Mouse (Mus musculus) olfactory bulb, adult 2 months (tissue): Measurements from ENCODE around the gene Drd3. TPM values are rescaled to one million over a fixed set of nuclear protein-coding genes. Genes with fewer than 3 reads are reported as not detected.

ENCODE experiments used
- H3K27ac ChIP-seq: fragments of 200-500 bp; 2 replicates; pipeline ENCODE4 v1.5.1; 2012; ENCODE audit warnings: low read depth, low read length; ENCODE audit not compliant: insufficient read depth
- H3K4me1 ChIP-seq: fragments of 200-500 bp; 2 replicates; pipeline ENCODE4 v1.6.1; 2012; ENCODE audit warnings: low read length; ENCODE audit not compliant: control insufficient read depth, insufficient read depth
- H3K4me3 ChIP-seq: fragments of 200-500 bp; 2 replicates; pipeline ENCODE4 v1.5.1; 2012; ENCODE audit warnings: mild to moderate bottlenecking, low read depth, low read length, moderate library complexity; ENCODE audit not compliant: insufficient read depth
- CTCF ChIP-seq: fragments of 200-500 bp; IDR thresholded peaks from 2 replicates; pipeline ENCODE4 v1.5.1; 2012; ENCODE audit warnings: low read depth, mild to moderate bottlenecking, low read length, moderate library complexity; ENCODE audit not compliant: insufficient read depth
- POLR2A ChIP-seq: fragments of 200-500 bp; IDR thresholded peaks from 2 replicates; pipeline ENCODE4 v1.6.1; 2012; ENCODE audit warnings: mild to moderate bottlenecking, low read depth, low read length, moderate library complexity; ENCODE audit not compliant: insufficient read depth
- WGBS: fragments of 180-500 bp; shearing (Covaris S2); methylation state at CpG from one replicate; pipeline ENCODE4 v1.1.7; 2018; 5-methylcytosine and 5-hydroxymethylcytosine counted together
- polyA plus RNA-seq: library from polyadenylated mRNA; stranded (reverse); fragments of >200 nt; gene quantifications from 2 replicates; pipeline ENCODE4 v1.2.4, GENCODE M21; 2012; ENCODE audit warnings: low replicate concordance; ENCODE audit not compliant: missing spikeins, insufficient read depth, insufficient read length

Drd3 gene
- polyA plus RNA-seq, 1 experiment: not detected

GRCm38 (mm10) chr16:43871419-43871818 is 117.6 kb downstream of the Drd3 start:
- Histone ChIP-seq H3K4me1 (peaks cover 12% of the 10 kb centered on the region), H3K27ac (no peak overlapping the region), H3K4me3 (no peak overlapping the region)
- no peak for TF ChIP-seq POLR2A
- TF ChIP-seq CTCF: no peak
- 77% methylated on average over 7 of the region's 7 CpGs for WGBS

Other genes starting within 250 kb of the Drd3 start
- gene Tigit, start 89.9 kb upstream of the Drd3 start, polyA plus RNA-seq: not detected in 2 replicates
- not detected in 2 replicates for gene Ccdc191, start 135.8 kb downstream of the Drd3 start, polyA plus RNA-seq
- not detected in 2 replicates for gene Qtrt2, start 172.8 kb downstream of the Drd3 start, polyA plus RNA-seq
- not detected in 2 replicates for gene Zdhhc23, start 225.8 kb downstream of the Drd3 start, polyA plus RNA-seq